Mouse (Mus musculus): ENCODE results near the gene Rps8.

DNA sequence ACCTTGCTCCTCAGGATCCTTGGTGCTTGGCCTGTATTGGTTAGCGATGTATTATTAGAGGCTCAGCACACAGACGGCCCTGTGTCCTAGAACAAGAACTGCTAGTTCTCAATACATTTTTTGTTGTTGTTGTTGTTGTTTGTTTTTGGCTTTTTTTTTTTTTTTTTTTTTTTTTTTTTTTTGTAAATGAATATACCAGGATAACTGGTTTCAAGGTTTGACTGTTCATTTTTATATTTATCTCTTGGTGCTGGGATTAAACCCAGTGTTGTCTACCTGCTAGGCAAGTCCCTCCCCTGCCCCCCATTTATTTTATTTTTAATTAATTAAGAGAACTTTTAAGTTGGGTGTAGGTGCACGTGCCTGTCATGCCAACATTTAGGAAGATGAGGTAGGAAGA is 32.9 kb upstream of the Rps8 start:
- no peak for TF ChIP-seq TCF12 (IDR thresholded peaks at IDR 0.05; ENCODE audit: low read depth, low read length)
- TF ChIP-seq CHD2 (IDR thresholded peaks at IDR 0.05; ENCODE audit: low read length) = no peak
- no peak for TF ChIP-seq POLR2AphosphoS2 (IDR thresholded peaks at IDR 0.05; ENCODE audit: low read length)
- no peak for TF ChIP-seq POLR2AphosphoS5 (IDR thresholded peaks at IDR 0.05; ENCODE audit: borderline replicate concordance, low read depth, low read length)
- TF ChIP-seq RCOR1 (IDR thresholded peaks at IDR 0.05; ENCODE audit: low read depth, low read length) = no peak
- no peak for TF ChIP-seq ZC3H11A (IDR thresholded peaks at IDR 0.05; ENCODE audit: low read depth, low read length)
- TF ChIP-seq ZNF384 (IDR thresholded peaks at IDR 0.05; ENCODE audit: low read depth, low read length) = no peak
- no peak for TF ChIP-seq KAT2A (conservative IDR thresholded peaks at IDR 0.05; ENCODE audit: low read depth, low read length)
- no peak for TF ChIP-seq SIN3A (IDR thresholded peaks at IDR 0.05; ENCODE audit: low read length)

All from MEL (cell line).